Mouse (Mus musculus) skeletal muscle tissue, postnatal 0 days (tissue): ENCODE data around the gene Tnfsf8. TPM values are rescaled to one million over a fixed set of nuclear protein-coding genes. Genes with fewer than 3 reads are reported as not detected.

Source experiments
- polyA plus RNA-seq: library from polyadenylated mRNA; unstranded; fragments of >200 nt; fragmentation: Nextera tagmentation; extraction: Ambion mirVana; gene quantifications from 2 replicates; pipeline ENCODE4 v1.2.1, GENCODE M21; 2015

Gene Tnfsf8
- polyA plus RNA-seq, result not detected in 2 replicates

GRCm38 (mm10) chr4:63860688-63861540 is at the start of gene Tnfsf8:
Gene Tnfsf8, minus strand, starts transcription at chr4:63861347.

Other genes starting within 250 kb of the Tnfsf8 start
- not detected in 2 replicates for gene Tex48, start 238.9 kb downstream of the Tnfsf8 start, polyA plus RNA-seq
- not detected in 2 replicates for gene Gm11214, start 198.0 kb downstream of the Tnfsf8 start, polyA plus RNA-seq
- 0.05 TPM in 1 of 2 replicates, not detected in the other for gene Tnfsf15, start 116.2 kb downstream of the Tnfsf8 start, polyA plus RNA-seq
- 22.2 and 22.9 TPM in 2 replicates for gene Tnc, start 185.7 kb upstream of the Tnfsf8 start, polyA plus RNA-seq